Mouse (Mus musculus) heart, postnatal 0 days (tissue): ENCODE results near the gene Spata2l. TPM values are rescaled to one million over a fixed set of nuclear protein-coding genes. Genes with fewer than 3 reads are reported as not detected.

Experiments
- ATAC-seq: fragments of 200-750 bp; cut with Nextera tagmentation; 2 replicates; pipeline ENCODE4 v1.8.0; 2017; ENCODE audit warnings: low read depth, moderate number of reproducible peaks, moderate library complexity; ENCODE audit not compliant: insufficient read depth
- DNase-seq: peaks from one replicate; pipeline ENCODE4 v3.0.0-alpha.2; 2016; ENCODE audit warnings: low spot score
- H3K27ac ChIP-seq: fragments of 300-500 bp; sonication (generic); 2 replicates; pipeline ENCODE4 v1.5.1; 2014; ENCODE audit warnings: low read depth, mild to moderate bottlenecking
- H3K27me3 ChIP-seq: fragments of 300-500 bp; sonication (generic); 2 replicates; pipeline ENCODE4 v1.6.1; 2014; ENCODE audit warnings: low read length, mixed read lengths; ENCODE audit not compliant: control insufficient read depth, insufficient read depth
- H3K36me3 ChIP-seq: fragments of 300-500 bp; sonication (generic); replicated peaks from 2 replicates; pipeline ENCODE4 v1.6.1; 2014; ENCODE audit warnings: low read length, mixed read lengths; ENCODE audit not compliant: control insufficient read depth, insufficient read depth
- H3K4me1 ChIP-seq: fragments of 300-500 bp; sonication (generic); 2 replicates; pipeline ENCODE4 v1.6.1; 2014; ENCODE audit warnings: antibody characterized with exemption; ENCODE audit not compliant: control insufficient read depth, insufficient read depth
- H3K4me2 ChIP-seq: fragments of 300-500 bp; sonication (generic); 2 replicates; pipeline ENCODE4 v1.6.1; 2014; ENCODE audit warnings: low read depth, mild to moderate bottlenecking, low read length, moderate library complexity
- H3K4me3 ChIP-seq: fragments of 300-500 bp; sonication (generic); 2 replicates; pipeline ENCODE4 v1.5.1; 2014; ENCODE audit warnings: low read depth, low read length
- H3K9ac ChIP-seq: fragments of 300-500 bp; sonication (generic); replicated peaks from 2 replicates; pipeline ENCODE4 v1.6.1; 2014; ENCODE audit warnings: low read depth, low read length, mixed read lengths
- H3K9me3 ChIP-seq: fragments of 300-500 bp; sonication (generic); replicated peaks from 2 replicates; pipeline ENCODE4 v1.6.1; 2016; ENCODE audit warnings: low read length; ENCODE audit not compliant: control insufficient read depth
- CTCF ChIP-seq: IDR thresholded peaks from 2 replicates; pipeline ENCODE4 v1.5.1; 2016; ENCODE audit warnings: antibody characterized with exemption, control low read depth, low read depth
- EP300 ChIP-seq: IDR thresholded peaks from 2 replicates; pipeline ENCODE4 v1.6.1; 2016; ENCODE audit warnings: antibody characterized with exemption, low read depth
- WGBS: fragments of 180-500 bp; shearing (Covaris S2); extraction: QIAGEN DNeasy Blood & Tissue Kit; methylation state at CpG from one replicate; pipeline ENCODE4 v1.1.7; 2014; 5-methylcytosine and 5-hydroxymethylcytosine counted together
- polyA plus RNA-seq: library from polyadenylated mRNA; unstranded; fragments of >200 nt; fragmentation: Nextera tagmentation; extraction: Ambion mirVana; gene quantifications from 2 replicates; pipeline ENCODE4 v1.2.1, GENCODE M21; 2015
- total RNA-seq: library from RNA; depleted of rRNA; stranded (reverse); fragments of >200 nt; gene quantifications from 2 replicates; pipeline ENCODE4 v1.2.3, GENCODE M21; 2014; ENCODE audit warnings: low replicate concordance; rRNA removed

Spata2l gene
- total and polyA plus RNA-seq, 2 experiments from 2014 or later: 4.2 to 4.5 TPM

GRCm38 (mm10) chr8:123181391-123181790, 54.6 kb downstream of the Spata2l start:
- H3K9ac ChIP-seq: no peak overlapping the region
- WGBS: 70% methylated on average over 3 of the region's 3 CpGs
- no peak overlapping the region for H3K4me2 ChIP-seq
- H3K4me3 ChIP-seq: no peak overlapping the region
- no peak overlapping the region for H3K27ac ChIP-seq
- H3K9me3 ChIP-seq: peaks cover 6% of the 10 kb centered on the region
- no peaks in the 10 kb centered on the region for H3K4me1 ChIP-seq
- DNase-seq (no peak), ATAC-seq (no peak)
- TF ChIP-seq EP300 (no peak), CTCF (no peak)
- H3K36me3 ChIP-seq: no peaks in the 10 kb centered on the region
- no peaks in the 10 kb centered on the region for H3K27me3 ChIP-seq

Other genes starting within 250 kb of the Spata2l start
- 51.2 and 65.8 TPM in 2 replicates for gene Ankrd11, start 194.0 kb downstream of the Spata2l start, total RNA-seq
- 21.6 and 24.3 TPM in 2 replicates for gene Ankrd11, start 194.0 kb downstream of the Spata2l start, polyA plus RNA-seq
- 72.8 and 83.1 TPM in 2 replicates for gene Spg7, start 173.3 kb downstream of the Spata2l start, total RNA-seq
- 63.3 and 65.1 TPM in 2 replicates for gene Spg7, start 173.3 kb downstream of the Spata2l start, polyA plus RNA-seq
- gene Rpl13, start 133.9 kb downstream of the Spata2l start, total RNA-seq: 2,455 and 2,720 TPM in 2 replicates
- gene Rpl13, start 133.9 kb downstream of the Spata2l start, polyA plus RNA-seq: 813 and 854 TPM in 2 replicates
- 0.42 and 9.0 TPM in 2 replicates for gene Cpne7, start 118.9 kb downstream of the Spata2l start, total RNA-seq
- 0.15 and 0.16 TPM in 2 replicates for gene Cpne7, start 118.9 kb downstream of the Spata2l start, polyA plus RNA-seq
- gene Sult5a1, start 77.9 kb downstream of the Spata2l start, total RNA-seq: 1.4 and 3.4 TPM in 2 replicates
- 1.6 and 2.0 TPM in 2 replicates for gene Sult5a1, start 77.9 kb downstream of the Spata2l start, polyA plus RNA-seq
- 32.3 and 58.6 TPM in 2 replicates for gene Dpep1, start 50.0 kb downstream of the Spata2l start, total RNA-seq
- gene Dpep1, start 50.0 kb downstream of the Spata2l start, polyA plus RNA-seq: 16.3 and 17.6 TPM in 2 replicates
- gene Chmp1a, start 23.5 kb downstream of the Spata2l start, total RNA-seq: 121 and 131 TPM in 2 replicates
- gene Chmp1a, start 23.5 kb downstream of the Spata2l start, polyA plus RNA-seq: 91.0 and 94.3 TPM in 2 replicates
- gene Spata33, start 23.4 kb downstream of the Spata2l start, total RNA-seq: 5.7 and 11.4 TPM in 2 replicates
- 17.1 and 21.3 TPM in 2 replicates for gene Spata33, start 23.4 kb downstream of the Spata2l start, polyA plus RNA-seq
- gene Cdk10, start 11.4 kb downstream of the Spata2l start, total RNA-seq: 26.5 and 31.9 TPM in 2 replicates
- gene Cdk10, start 11.4 kb downstream of the Spata2l start, polyA plus RNA-seq: 14.7 and 14.8 TPM in 2 replicates
- 19.4 and 24.0 TPM in 2 replicates for gene Zfp276, start 18.0 kb upstream of the Spata2l start, total RNA-seq
- gene Zfp276, start 18.0 kb upstream of the Spata2l start, polyA plus RNA-seq: 8.9 and 9.7 TPM in 2 replicates
- 21.4 and 32.7 TPM in 2 replicates for gene Vps9d1, start 18.1 kb upstream of the Spata2l start, total RNA-seq
- gene Vps9d1, start 18.1 kb upstream of the Spata2l start, polyA plus RNA-seq: 15.4 and 16.1 TPM in 2 replicates
- gene Fanca, start 82.3 kb upstream of the Spata2l start, total RNA-seq: 24.3 and 37.1 TPM in 2 replicates
- 6.1 and 6.7 TPM in 2 replicates for gene Fanca, start 82.3 kb upstream of the Spata2l start, polyA plus RNA-seq
- gene Spire2, start 96.5 kb upstream of the Spata2l start, total RNA-seq: 0.15 and 1.2 TPM in 2 replicates
- 0.23 and 0.40 TPM in 2 replicates for gene Spire2, start 96.5 kb upstream of the Spata2l start, polyA plus RNA-seq
- 172 and 193 TPM in 2 replicates for gene Tcf25, start 137.5 kb upstream of the Spata2l start, total RNA-seq
- 123 and 127 TPM in 2 replicates for gene Tcf25, start 137.5 kb upstream of the Spata2l start, polyA plus RNA-seq
- not detected in 2 replicates for gene Mc1r, start 170.9 kb upstream of the Spata2l start, total RNA-seq
- not detected in 2 replicates for gene Mc1r, start 170.9 kb upstream of the Spata2l start, polyA plus RNA-seq
- 1.8 and 6.1 TPM in 2 replicates for gene Tubb3, start 175.2 kb upstream of the Spata2l start, total RNA-seq
- gene Tubb3, start 175.2 kb upstream of the Spata2l start, polyA plus RNA-seq: 0.40 and 1.3 TPM in 2 replicates
- 35.6 and 91.5 TPM in 2 replicates for gene Def8, start 187.3 kb upstream of the Spata2l start, total RNA-seq
- gene Def8, start 187.3 kb upstream of the Spata2l start, polyA plus RNA-seq: 28.3 and 30.9 TPM in 2 replicates
- gene Afg3l1, start 241.7 kb upstream of the Spata2l start, total RNA-seq: 16.7 and 31.6 TPM in 2 replicates
- gene Afg3l1, start 241.7 kb upstream of the Spata2l start, polyA plus RNA-seq: 39.9 and 41.2 TPM in 2 replicates